Mouse (Mus musculus): ENCODE data around the gene Ctnnal1.

GRCm38 (mm10) chr4:56865003-56865511 is at the start of gene Ctnnal1:
- no peak for TF ChIP-seq GATA1 (IDR thresholded peaks at IDR 0.05; ENCODE audit: borderline replicate concordance, low read length)
- no peak for TF ChIP-seq CTCF (IDR thresholded peaks at IDR 0.05; ENCODE audit: low read depth, low read length)
